Mouse (Mus musculus) urinary bladder, postnatal 25 days (tissue): Measurements from ENCODE around the gene Zfp174.

Source experiments
- DNase-seq: peaks from one replicate; pipeline ENCODE4 v3.0.0; 2022; ENCODE audit warnings: low spot score

The Zfp174 gene

DNA sequence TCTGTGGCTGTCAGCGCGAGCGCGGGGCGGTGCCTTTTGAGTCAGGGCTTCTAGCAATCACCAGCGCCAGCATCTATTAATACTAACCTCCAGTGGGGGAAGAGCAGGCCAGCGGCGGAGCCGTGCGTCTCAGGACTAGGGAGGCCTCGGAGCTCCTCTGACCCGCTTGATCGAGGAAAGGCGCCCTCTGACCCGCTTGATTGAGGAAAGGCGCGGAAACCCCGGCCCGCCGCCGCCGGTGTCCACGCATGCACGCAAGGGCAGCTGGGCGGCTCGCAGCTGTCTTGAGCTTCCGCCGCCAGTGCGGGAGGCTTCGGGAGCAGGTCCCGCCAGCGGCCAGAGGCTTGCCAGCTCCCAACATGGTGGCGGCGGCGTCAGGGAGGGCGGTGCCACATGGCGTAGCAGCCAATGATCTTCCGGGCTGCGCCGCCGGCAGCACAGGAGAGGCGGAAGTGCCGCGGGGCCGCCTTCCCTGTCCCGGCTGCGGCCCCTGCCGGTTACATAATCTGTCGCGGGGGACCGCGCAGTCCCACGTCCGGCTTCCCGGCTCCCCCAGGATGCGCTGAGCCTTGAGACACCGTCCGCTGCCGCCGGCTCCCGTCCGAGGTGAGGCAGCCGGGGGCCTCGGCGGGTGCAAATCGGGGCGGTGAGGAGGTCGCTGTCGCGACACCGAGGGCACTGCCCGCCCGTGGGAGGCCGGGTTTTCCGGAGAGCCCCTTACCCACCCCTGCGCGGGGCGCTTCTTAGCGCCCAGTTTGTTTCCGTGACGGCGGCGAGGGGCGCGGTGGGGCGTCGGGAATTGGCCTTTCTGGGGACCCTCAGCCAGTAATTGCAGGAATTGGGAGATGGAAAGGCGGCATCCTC is 37.4 kb downstream of the Zfp174 start, which contains the start of the genes Zfp597 and Gm20695:
Gene Zfp597 (minus strand): TSS at position 361 of the 864 bp plus-strand sequence.
Gene Gm20695 (plus strand): TSS at position 448 of the 864 bp plus-strand sequence.
- DNase-seq = peak; percentile 94

DNA sequence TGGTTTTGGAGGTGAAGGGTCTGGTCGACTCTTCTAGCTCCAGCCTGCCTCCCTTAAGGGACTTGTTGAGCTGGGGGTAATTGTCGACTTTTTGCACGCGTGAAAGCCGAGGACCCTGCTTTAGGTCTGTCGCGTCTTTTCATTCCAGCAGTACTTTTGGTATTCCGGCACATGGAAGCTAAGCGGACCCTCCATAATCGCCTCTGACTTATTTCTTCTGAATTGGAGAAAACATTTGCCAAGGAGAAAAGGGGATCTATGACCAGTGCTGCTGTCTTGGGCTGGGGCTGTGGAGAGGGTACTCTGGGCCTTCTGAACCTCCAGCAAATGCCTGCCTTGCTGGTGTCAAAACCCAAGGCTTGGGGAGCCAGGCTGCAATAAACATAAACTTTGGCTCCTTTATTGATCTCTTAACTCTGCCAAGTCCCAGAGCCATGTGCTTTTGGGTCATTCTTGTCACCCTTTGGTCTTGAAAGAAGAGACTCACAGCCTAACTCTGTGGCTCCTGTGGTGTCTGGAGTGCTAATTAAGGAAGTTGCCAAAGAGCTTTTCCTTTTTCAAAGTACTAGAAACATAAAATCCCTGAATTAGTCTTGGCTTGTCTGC is 38.1 kb downstream of the Zfp174 start:
- no peak for DNase-seq

DNA sequence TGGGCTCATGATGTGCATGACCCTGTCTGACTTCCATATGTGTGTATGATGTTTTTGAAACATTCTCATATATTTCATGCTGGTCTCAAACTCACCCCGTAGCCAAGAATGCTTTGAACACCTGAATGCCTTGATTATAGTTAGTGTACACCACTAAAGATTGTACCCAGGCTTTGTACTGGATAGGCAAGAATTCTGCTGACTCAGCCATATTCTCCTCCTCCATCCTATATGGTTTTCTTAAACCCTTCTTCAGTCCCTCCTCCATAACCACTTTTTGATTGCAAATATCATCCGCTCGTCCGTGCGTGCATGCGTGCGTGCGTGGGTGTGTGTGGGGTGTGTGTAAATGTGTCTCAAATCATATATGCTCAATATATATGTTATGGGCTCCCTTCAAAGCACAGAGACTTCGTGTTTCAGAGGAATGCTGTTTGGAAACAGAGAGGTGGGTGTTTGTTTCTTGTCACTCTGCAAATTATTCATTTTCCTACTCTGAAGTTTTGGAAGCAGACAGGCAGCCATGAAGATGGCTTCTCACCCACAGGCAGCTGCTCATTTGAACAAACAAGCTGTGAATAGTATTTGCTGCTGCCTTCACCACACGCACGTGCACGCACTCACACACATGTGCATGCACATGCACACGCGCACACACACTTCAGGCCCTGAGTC is 44.7 kb downstream of the Zfp174 start:
- DNase-seq = no peak

DNA sequence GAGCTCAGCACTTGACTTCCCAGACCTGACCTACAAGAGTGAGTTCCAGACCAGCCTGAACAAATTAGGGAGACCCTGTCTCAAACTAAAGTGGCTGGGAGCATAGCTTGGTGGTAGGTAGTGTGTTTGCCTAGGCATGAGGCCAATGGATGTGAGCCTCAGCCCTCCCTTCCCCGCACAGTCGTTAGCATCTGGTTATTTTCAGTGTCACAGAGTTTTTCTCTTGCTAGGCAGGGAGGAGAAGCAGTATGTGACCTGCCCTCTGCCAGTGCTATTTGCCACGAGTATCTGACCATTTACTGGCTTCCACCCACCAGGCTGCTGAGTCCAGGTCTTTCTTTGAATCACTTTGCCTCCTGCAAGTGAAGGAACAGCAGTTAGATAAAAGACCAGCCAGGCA is 46.7 kb downstream of the Zfp174 start:
- DNase-seq = no peak

DNA sequence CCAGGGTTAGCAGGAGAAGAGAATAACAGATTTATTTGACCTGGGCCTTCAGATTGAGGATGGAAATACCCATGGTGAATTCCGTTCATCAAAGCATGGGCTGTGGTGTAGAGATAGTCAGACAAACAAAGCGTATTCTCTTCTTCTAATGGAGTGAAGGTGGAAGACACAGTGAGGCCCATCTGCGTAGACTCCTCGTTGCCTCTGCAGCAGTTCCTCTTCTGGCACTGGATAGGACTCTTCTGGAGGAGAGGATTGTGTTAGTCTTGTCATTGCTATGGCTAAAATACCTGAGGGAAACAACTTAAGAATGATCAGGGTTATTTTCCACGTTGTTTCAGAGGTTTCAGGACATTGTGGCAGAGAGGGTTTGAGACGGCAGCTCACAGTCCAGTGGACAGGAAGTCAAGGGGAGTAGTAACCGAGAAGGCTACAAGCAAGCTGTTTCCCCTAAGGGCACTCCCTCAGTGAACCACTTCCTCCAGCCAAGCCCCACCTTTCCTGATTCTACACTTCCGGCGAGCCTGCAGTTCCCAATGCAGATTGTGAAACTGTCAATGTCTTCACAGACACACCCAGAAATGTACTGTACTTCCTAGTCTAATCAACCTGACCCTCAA is 48.2 kb downstream of the Zfp174 start:
- peak; percentile 14 for DNase-seq

DNA sequence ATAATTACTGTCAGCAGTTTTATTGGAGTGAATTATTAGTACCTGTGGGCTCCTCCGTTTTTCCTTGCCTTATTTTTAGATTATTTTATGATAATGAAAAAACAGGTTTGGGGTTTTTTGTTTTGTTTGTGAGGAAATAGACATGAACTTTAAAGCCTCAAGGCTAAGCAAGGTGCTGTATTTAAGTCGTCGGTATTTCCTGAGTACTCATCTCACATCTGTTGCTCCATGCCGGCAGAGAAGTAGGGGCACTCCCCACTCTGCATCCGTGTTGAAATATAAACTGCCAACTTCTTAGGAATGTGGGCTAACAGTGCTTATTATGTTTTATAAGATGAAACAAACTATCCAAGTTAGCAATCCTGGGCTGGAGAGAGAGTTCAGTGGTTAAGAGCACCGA is 49.0 kb downstream of the Zfp174 start:
- no peak for DNase-seq

DNA sequence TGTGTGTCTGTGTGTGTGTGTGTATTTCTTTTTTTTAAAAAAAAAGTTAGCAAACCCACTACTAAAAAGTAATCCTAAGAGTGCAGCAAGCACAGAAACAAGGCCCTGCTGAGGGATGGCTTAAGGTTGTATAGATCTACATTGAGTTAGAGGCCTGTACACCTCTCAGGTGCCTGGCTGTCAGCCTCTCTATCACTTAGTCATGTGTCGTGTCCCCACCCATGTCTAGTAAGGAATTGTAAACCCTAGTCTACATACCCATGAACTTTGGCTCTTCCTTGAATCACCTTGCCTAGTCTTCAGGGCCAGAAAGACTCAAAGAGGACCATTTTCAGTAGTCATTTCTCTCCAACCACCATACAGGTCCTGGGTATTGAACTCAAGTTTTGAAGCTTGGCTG is 49.5 kb downstream of the Zfp174 start:
- DNase-seq = no peak

DNA sequence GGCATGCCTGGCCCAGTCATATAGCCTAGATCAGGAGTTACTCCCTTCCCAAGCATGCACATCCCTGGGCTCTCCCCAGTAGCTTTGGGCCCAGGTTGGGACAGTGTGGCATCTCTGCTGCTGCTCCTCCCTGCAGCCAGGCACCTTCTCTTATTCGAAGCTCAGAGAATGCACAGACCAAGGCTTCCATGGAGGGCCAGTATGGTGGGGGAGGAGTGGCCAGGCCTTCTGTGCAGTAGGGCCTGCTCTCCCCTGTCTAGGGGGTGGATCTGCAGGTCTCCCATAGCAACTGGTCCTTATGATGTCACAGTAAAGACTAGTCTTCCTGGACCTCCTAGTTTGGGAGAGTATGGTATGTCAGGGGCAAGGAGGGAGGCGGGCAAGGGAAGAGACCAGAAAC is 60.4 kb downstream of the Zfp174 start:
- DNase-seq = no peak
